ENCODE assay signal across 13 mouse cellular contexts in genomic region chr11:115911134-115911561, GRCm38 (mm10). TPM values are rescaled to one million over a fixed set of nuclear protein-coding genes. Genes with fewer than 3 reads are reported as not detected.
DNase-seq lines count a peak whose midpoint lies in the region; ATAC-seq and TF ChIP-seq lines count a peak whose summit lies in the region.
"Had no signal": no experiment of that assay in that cellular context is flagged by ENCODE, and none has a peak within 500 bp of the region (broad histone marks: within the 10 kb centered on the region; RNA-seq: fewer than 3 reads in every experiment).

No protein-coding gene starts in this region.

- no peak overlapping the region for H3K9ac ChIP-seq in kidney, embryonic 14.5 days (ENCODE audit: low read depth, low read length)
- H3K9ac ChIP-seq in liver, adult 2 months (ENCODE audit: low read depth, low read length): peak overlapping the region; percentile 50
- H3K9ac ChIP-seq in forebrain, embryonic 11.5 days (ENCODE audit: low read length): no peak overlapping the region
- no peak overlapping the region for H3K9ac ChIP-seq in hindbrain, postnatal 0 days (replicated peaks; ENCODE audit: low read length)

- H3K4me3 ChIP-seq in kidney, embryonic 14.5 days (ENCODE audit: low read length): no peak overlapping the region
- H3K4me3 ChIP-seq in liver, adult 2 months (ENCODE audit: insufficient read depth, low read depth, low read length): no peak overlapping the region
- no peak overlapping the region for H3K4me3 ChIP-seq in gastrocnemius, adult 2 months
- H3K4me3 ChIP-seq in forebrain, embryonic 11.5 days (ENCODE audit: low read depth, low read length): no peak overlapping the region
- H3K4me3 ChIP-seq in hindbrain, postnatal 0 days (ENCODE audit: low read length): no peak overlapping the region

- no peaks in the 10 kb centered on the region for H3K9me3 ChIP-seq in kidney, embryonic 14.5 days (ENCODE audit: control insufficient read depth, low read length)
- no peaks in the 10 kb centered on the region for H3K9me3 ChIP-seq in forebrain, embryonic 11.5 days (ENCODE audit: control insufficient read depth, low read length)
- H3K9me3 ChIP-seq in hindbrain, postnatal 0 days (ENCODE audit: low read length): no peaks in the 10 kb centered on the region

- no peak for TF ChIP-seq POLR2A in liver, adult 2 months (IDR thresholded peaks at IDR 0.05; ENCODE audit: extremely low read depth, insufficient read depth, low read length)

- no peak for ATAC-seq in kidney, embryonic 14.5 days (ENCODE audit: low FRiP score, low TSS enrichment)
- no peak for ATAC-seq in forebrain, embryonic 11.5 days (replicated peaks; ENCODE audit: low FRiP score)
- ATAC-seq in hindbrain, postnatal 0 days: no peak
- ATAC-seq: forebrain, embryonic 16.5 days had no signal

- TF ChIP-seq CTCF in liver, adult 2 months (IDR thresholded peaks at IDR 0.05; ENCODE audit: low read depth, low read length): 0 out of 2 replicates have a peak, but pooled peaks have one; percentile 4
- no peak for TF ChIP-seq CTCF in gastrocnemius, adult 2 months (IDR thresholded peaks at IDR 0.05)
- no peak for TF ChIP-seq CTCF in hindbrain, postnatal 0 days (IDR thresholded peaks at IDR 0.05; ENCODE audit: low read depth)

- DNase-seq in kidney, postnatal 14 days: no peak
- DNase-seq in c-Kit-positive CD71-positive TER-119-positive erythroid progenitor cells, embryonic 14.5 days (ENCODE audit: low spot score): peak; percentile 77
- DNase-seq in liver, adult 2 months (ENCODE audit: extremely low read depth, low read depth, low spot score): peak; percentile 94
- DNase-seq in spleen, postnatal 36 days (ENCODE audit: low spot score in 2 of 2): peak; percentile 32 to 53
- no peak for DNase-seq in gastrocnemius, adult 2 months
- DNase-seq in forebrain, embryonic 11.5 days (ENCODE audit: low spot score): no peak
- no peak for DNase-seq in hindbrain, postnatal 0 days (ENCODE audit: low spot score)
- DNase-seq: cerebellum, adult 11 months; midbrain, embryonic 14.5 days; right cerebral cortex, postnatal 4 days had no signal

- H3K36me3 ChIP-seq in kidney, embryonic 14.5 days (ENCODE audit: control insufficient read depth, insufficient read depth, low read length): peaks cover 18% of the 10 kb centered on the region
- peaks cover 2% of the 10 kb centered on the region; the same call in 1 of the 2 replicates for H3K36me3 ChIP-seq in liver, adult 2 months (ENCODE audit: control insufficient read depth, insufficient read depth, low read length)
- H3K36me3 ChIP-seq in forebrain, embryonic 11.5 days (ENCODE audit: control insufficient read depth, insufficient read depth, low read length): no peaks in the 10 kb centered on the region
- H3K36me3 ChIP-seq in hindbrain, postnatal 0 days (ENCODE audit: insufficient read depth, low read length): peaks cover 19% of the 10 kb centered on the region

- intact Hi-C loops in gastrocnemius, adult 2 months (cut with DNase I): no loop called here

- no peaks in the 10 kb centered on the region for H3K79me2 ChIP-seq in liver, adult 2 months (ENCODE audit: control insufficient read depth, insufficient read depth, low read length)

- H3K27ac ChIP-seq in kidney, embryonic 14.5 days (ENCODE audit: low read depth, low read length): peak overlapping the region; percentile 74
- H3K27ac ChIP-seq in liver, adult 2 months (replicated peaks; ENCODE audit: insufficient read depth, low read depth, low read length): peak overlapping the region; percentile 87
- H3K27ac ChIP-seq in gastrocnemius, adult 2 months: no peak overlapping the region
- H3K27ac ChIP-seq in forebrain, embryonic 11.5 days (ENCODE audit: low read depth, low read length): no peak overlapping the region
- no peak overlapping the region for H3K27ac ChIP-seq in hindbrain, postnatal 0 days

- H3K4me2 ChIP-seq in kidney, embryonic 14.5 days (replicated peaks; ENCODE audit: low read depth, low read length): no peak overlapping the region
- no peak overlapping the region for H3K4me2 ChIP-seq in forebrain, embryonic 11.5 days (ENCODE audit: low read depth, low read length, severe bottlenecking)
- no peak overlapping the region for H3K4me2 ChIP-seq in hindbrain, postnatal 0 days (ENCODE audit: low read depth, low read length)

- H3K27me3 ChIP-seq in kidney, embryonic 14.5 days (ENCODE audit: control insufficient read depth, insufficient read depth, low read length): no peaks in the 10 kb centered on the region
- no peaks in the 10 kb centered on the region for H3K27me3 ChIP-seq in liver, adult 2 months (ENCODE audit: control insufficient read depth, insufficient read depth, low read length)
- H3K27me3 ChIP-seq in forebrain, embryonic 11.5 days (ENCODE audit: control insufficient read depth, insufficient read depth, low read length): no peaks in the 10 kb centered on the region
- no peaks in the 10 kb centered on the region for H3K27me3 ChIP-seq in hindbrain, postnatal 0 days (ENCODE audit: insufficient read depth, low read length)

- WGBS in kidney, embryonic 14.5 days: 93% methylated on average over 5 of the region's 5 CpGs
- WGBS in liver, adult 2 months: 13% methylated on average over 5 of the region's 5 CpGs
- 91% methylated on average over 5 of the region's 5 CpGs for WGBS in forebrain, embryonic 11.5 days
- 94% methylated on average over 5 of the region's 5 CpGs for WGBS in hindbrain, postnatal 0 days

- H3K4me1 ChIP-seq in kidney, embryonic 14.5 days (ENCODE audit: control insufficient read depth, insufficient read depth, low read length): peaks cover 5% of the 10 kb centered on the region
- H3K4me1 ChIP-seq in liver, adult 2 months (ENCODE audit: control insufficient read depth, insufficient read depth, low read length): peaks cover 11% of the 10 kb centered on the region
- no peaks in the 10 kb centered on the region for H3K4me1 ChIP-seq in forebrain, embryonic 11.5 days (replicated peaks; ENCODE audit: control insufficient read depth, insufficient read depth, low read length)
- H3K4me1 ChIP-seq in hindbrain, postnatal 0 days (ENCODE audit: insufficient read depth, low read length): no peaks in the 10 kb centered on the region

RNA-seq across cellular contexts. Expression of gene Smim6, which starts 0.7 kb away (rescaled TPM):
- 9.4 and 9.6 TPM in 2 replicates for polyA plus RNA-seq in kidney, embryonic 14.5 days (2014; fragmentation: Nextera tagmentation; extraction: Ambion mirVana)
- 0.54 and 0.55 TPM in 2 replicates for total RNA-seq in liver, adult 2 months (2014; rRNA removed)
- polyA plus RNA-seq in liver, adult 2 months (2012; rRNA removed): 0.38 and 0.71 TPM in 2 replicates
- not detected for total RNA-seq in gastrocnemius, adult 2 months (2021)
- polyA plus RNA-seq in forebrain, embryonic 11.5 days (2014; fragmentation: Nextera tagmentation; extraction: Ambion mirVana): 0.72 and 0.95 TPM in 2 replicates
- not detected in 2 replicates for total RNA-seq in hindbrain, postnatal 0 days (2014; rRNA removed)
- polyA plus RNA-seq in hindbrain, postnatal 0 days (2015; fragmentation: Nextera tagmentation; extraction: Ambion mirVana): 0.35 and 0.43 TPM in 2 replicates
- total RNA-seq: layer of hippocampus, postnatal 14 days had no signal

RNA-seq across cellular contexts. Expression of gene Smim5, which starts 11.4 kb away (rescaled TPM):
- 2.3 and 2.9 TPM in 2 replicates for polyA plus RNA-seq in kidney, embryonic 14.5 days (2014; fragmentation: Nextera tagmentation; extraction: Ambion mirVana)
- 0.13 TPM in 1 of 2 replicates, not detected in the other for total RNA-seq in liver, adult 2 months (2014; rRNA removed)
- 0.14 and 0.38 TPM in 2 replicates for polyA plus RNA-seq in liver, adult 2 months (2012; rRNA removed)
- total RNA-seq in gastrocnemius, adult 2 months (2021): under 1 TPM; 0.23 to 0.89 TPM
- polyA plus RNA-seq in forebrain, embryonic 11.5 days (2014; fragmentation: Nextera tagmentation; extraction: Ambion mirVana): 2.0 and 2.6 TPM in 2 replicates
- 2.0 and 2.5 TPM in 2 replicates for total RNA-seq in hindbrain, postnatal 0 days (2014; rRNA removed)
- polyA plus RNA-seq in hindbrain, postnatal 0 days (2015; fragmentation: Nextera tagmentation; extraction: Ambion mirVana): 2.7 and 3.7 TPM in 2 replicates

RNA-seq across cellular contexts. Expression of gene Sap30bp, which starts 21.9 kb away (rescaled TPM):
- 41.4 and 48.1 TPM in 2 replicates for polyA plus RNA-seq in kidney, embryonic 14.5 days (2014; fragmentation: Nextera tagmentation; extraction: Ambion mirVana)
- 12.8 and 16.0 TPM in 2 replicates for total RNA-seq in liver, adult 2 months (2014; rRNA removed)
- 11.2 and 12.7 TPM in 2 replicates for polyA plus RNA-seq in liver, adult 2 months (2012; rRNA removed)
- 10 to 100 TPM; 12.1 to 13.4 TPM for total RNA-seq in gastrocnemius, adult 2 months (2021)
- polyA plus RNA-seq in forebrain, embryonic 11.5 days (2014; fragmentation: Nextera tagmentation; extraction: Ambion mirVana): 55.2 and 56.3 TPM in 2 replicates
- total RNA-seq in hindbrain, postnatal 0 days (2014; rRNA removed): 46.4 and 52.8 TPM in 2 replicates
- polyA plus RNA-seq in hindbrain, postnatal 0 days (2015; fragmentation: Nextera tagmentation; extraction: Ambion mirVana): 39.2 and 42.8 TPM in 2 replicates

RNA-seq across cellular contexts. Expression of gene Recql5, which starts 22.1 kb away (rescaled TPM):
- 13.0 and 19.1 TPM in 2 replicates for polyA plus RNA-seq in kidney, embryonic 14.5 days (2014; fragmentation: Nextera tagmentation; extraction: Ambion mirVana)
- total RNA-seq in liver, adult 2 months (2014; rRNA removed): 6.0 and 8.2 TPM in 2 replicates
- polyA plus RNA-seq in liver, adult 2 months (2012; rRNA removed): 10.0 and 12.3 TPM in 2 replicates
- total RNA-seq in gastrocnemius, adult 2 months (2021): 1 to 10 TPM; 7.5 to 8.6 TPM
- polyA plus RNA-seq in forebrain, embryonic 11.5 days (2014; fragmentation: Nextera tagmentation; extraction: Ambion mirVana): 28.3 and 35.6 TPM in 2 replicates
- 11.4 and 14.3 TPM in 2 replicates for total RNA-seq in hindbrain, postnatal 0 days (2014; rRNA removed)
- polyA plus RNA-seq in hindbrain, postnatal 0 days (2015; fragmentation: Nextera tagmentation; extraction: Ambion mirVana): 7.9 and 9.9 TPM in 2 replicates

RNA-seq across cellular contexts. Expression of gene Myo15b, which starts 52.9 kb away (rescaled TPM):
- polyA plus RNA-seq in kidney, embryonic 14.5 days (2014; fragmentation: Nextera tagmentation; extraction: Ambion mirVana): 2.8 and 5.5 TPM in 2 replicates
- 0.07 and 0.28 TPM in 2 replicates for total RNA-seq in liver, adult 2 months (2014; rRNA removed)
- polyA plus RNA-seq in liver, adult 2 months (2012; rRNA removed): 0.51 and 0.56 TPM in 2 replicates
- total RNA-seq in gastrocnemius, adult 2 months (2021): not detected
- 0.16 TPM in 1 of 2 replicates, not detected in the other for polyA plus RNA-seq in forebrain, embryonic 11.5 days (2014; fragmentation: Nextera tagmentation; extraction: Ambion mirVana)
- total RNA-seq in hindbrain, postnatal 0 days (2014; rRNA removed): 0.29 and 0.63 TPM in 2 replicates
- polyA plus RNA-seq in hindbrain, postnatal 0 days (2015; fragmentation: Nextera tagmentation; extraction: Ambion mirVana): 0.20 and 0.45 TPM in 2 replicates
- polyA plus RNA-seq: midbrain, embryonic 14.5 days had no signal

Comparison
In these comparisons a context has a peak if more than half of its experiments do, and no peak if none do; other contexts are left out.
1. H3K27ac ChIP-seq: peak in kidney, embryonic 14.5 days (single experiment) and liver, adult 2 months (single experiment); none in gastrocnemius, adult 2 months (single experiment), forebrain, embryonic 11.5 days (single experiment) and hindbrain, postnatal 0 days (single experiment).
2. DNase-seq: peak in c-Kit-positive CD71-positive TER-119-positive erythroid progenitor cells, embryonic 14.5 days (single experiment), liver, adult 2 months (single experiment) and spleen, postnatal 36 days (2 of 2); none in kidney, postnatal 14 days (single experiment), gastrocnemius, adult 2 months (single experiment), forebrain, embryonic 11.5 days (single experiment) and hindbrain, postnatal 0 days (single experiment).